Mouse (Mus musculus): Measurements from ENCODE around the gene Zmynd15.
"Not testable (repeated sequence)": the region's sequence is repeated elsewhere in the genome, so short reads cannot be mapped to it uniquely, and the experiment has no call there.

Gene Zmynd15

DNA sequence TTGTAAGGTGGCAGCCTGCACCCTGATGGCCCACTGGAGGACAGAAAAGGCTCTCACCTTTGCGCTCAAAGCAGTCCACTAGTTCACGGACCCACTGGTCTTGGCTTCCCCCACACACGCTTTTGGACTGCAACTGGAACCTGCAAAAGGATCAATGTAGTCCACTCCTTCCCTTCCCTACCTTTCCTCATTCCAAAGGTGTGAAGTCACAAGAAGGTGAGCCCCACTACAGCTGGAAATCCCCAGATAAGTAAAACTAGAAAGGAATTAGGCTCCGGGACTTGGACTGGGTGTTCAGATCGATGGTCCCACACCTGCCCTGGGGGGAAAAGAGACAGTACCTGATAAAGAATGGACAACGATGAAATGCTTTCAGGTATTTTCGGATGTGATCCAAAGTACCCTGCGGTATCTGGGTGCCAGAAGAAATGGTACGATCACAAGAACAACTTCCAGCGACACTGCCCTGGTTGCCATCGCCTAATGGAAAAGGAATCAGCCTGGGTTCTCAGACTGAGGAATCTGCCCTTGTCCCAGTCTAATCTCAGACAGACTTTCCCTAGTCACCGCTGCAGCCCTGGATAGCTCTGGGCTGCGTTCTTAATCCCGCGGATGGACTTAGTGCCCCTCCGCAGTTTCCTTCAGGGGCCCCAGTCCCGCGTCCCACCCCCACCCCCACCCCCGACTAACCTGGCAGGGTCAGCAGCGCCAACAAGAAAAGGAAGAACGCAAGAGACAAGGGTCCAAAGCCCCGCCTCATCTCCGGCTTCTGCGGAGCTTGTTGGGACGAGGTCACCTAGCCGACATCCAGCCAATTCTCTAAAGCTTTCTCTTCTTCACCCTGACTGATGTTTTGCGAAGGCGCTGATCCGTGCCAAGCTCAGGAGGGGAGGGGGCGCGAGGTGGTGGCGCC is at the start of gene Zmynd15:
Zmynd15 (plus strand) TSS at position 746 of the 913 bp plus-strand sequence.
- DNase-seq (ENCODE audit: low spot score in 2 of 2) = no peak

DNA sequence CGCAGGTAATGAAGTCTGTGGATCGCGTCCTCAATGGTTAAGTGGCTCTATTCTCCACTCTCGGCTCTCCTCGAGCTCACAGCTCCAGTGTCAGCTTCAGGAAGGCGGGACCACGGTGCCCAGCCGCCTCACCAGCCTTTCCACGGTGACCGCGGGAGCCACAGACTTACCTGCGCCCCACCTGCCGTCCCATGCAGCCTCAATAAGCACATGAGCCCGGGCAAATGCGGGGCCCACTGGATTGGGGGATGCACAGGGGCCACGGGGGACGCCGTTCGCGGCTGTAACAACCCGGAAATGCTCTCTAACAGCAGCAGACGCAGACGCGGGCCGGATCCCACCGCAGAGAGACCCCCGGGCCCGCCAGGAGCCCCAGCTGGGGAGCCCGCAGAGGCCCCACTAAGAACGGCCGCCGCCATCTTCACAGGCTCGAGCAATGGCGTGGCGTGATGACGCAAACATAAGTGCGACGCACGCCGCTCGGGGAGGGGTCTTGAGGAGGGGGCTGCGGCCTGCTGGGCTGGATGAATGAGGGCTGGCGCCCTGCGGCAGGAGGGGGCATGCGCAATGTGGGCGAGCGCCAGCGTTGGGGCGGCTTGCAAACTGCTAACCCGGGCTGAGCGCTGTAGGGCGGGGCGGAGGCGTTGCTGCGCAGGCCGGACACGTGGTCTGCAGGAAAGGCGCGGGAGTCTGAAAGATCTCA is 49.5 kb upstream of the Zmynd15 start, which contains the start of gene Pelp1:
Pelp1 (minus strand) TSS at position 438 of the 703 bp plus-strand sequence.
- DNase-seq (ENCODE audit: low spot score in 2 of 2) = peak; percentile 91 to 94

DNA sequence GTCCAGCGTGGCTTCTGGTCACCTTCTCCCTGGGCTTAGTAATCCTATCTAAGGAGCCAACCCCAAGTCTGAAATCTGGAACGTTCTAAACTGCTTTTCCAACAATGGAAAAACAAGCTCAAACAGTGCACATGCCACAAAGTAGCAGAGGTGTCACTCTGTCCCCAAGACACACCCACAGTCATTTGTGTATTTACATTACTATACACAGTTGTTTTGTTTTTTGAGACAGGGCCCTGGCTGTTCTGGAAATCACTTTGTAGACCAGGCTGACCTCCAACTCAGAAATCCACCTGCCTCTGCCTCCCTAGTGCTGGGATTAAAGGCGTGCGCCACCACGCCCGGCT is 49.0 kb upstream of the Zmynd15 start:
- DNase-seq (ENCODE audit: low spot score in 2 of 2) = no peak

DNA sequence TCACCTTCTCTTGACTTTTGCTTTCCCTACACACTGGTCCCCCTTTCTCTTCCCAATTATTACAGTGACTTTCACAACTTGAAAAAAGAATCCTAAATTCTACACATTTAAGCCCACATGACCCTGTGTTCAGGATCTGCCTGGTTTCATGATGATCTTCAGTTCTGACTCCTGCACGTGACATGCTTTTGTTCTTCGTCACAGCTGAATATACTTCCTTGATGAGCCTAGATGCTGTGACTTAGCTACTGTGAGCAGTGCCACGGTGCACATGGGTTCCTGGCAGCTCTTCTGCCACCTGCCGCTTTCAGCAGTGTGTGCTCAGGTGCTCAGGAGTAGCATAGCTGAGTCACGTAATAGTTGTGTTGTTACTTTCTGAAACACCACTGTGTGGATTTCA is 46.6 kb upstream of the Zmynd15 start:
- DNase-seq (ENCODE audit: low spot score in 2 of 2) = no peak

DNA sequence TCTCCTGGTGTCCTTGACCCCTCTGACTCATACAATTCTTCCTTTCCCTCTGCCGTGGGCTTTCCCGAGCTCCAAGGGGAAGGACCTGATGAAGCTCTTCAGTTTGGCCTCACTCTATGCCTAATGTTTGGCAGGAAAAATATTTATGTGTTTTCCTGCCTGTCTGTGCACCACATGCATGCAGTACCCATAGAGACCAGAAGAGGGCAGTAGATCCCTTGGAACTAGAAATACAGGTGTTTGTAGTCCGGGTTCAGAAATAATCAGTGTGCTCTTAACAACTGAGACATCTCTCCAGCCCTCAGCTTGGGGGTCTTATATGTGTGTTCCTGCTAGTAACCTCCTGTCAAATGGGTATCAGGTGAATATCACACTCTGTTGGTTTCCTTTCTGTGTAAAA is 45.3 kb upstream of the Zmynd15 start:
- DNase-seq (ENCODE audit: low spot score in 2 of 2) = peak; percentile 68 to 82

DNA sequence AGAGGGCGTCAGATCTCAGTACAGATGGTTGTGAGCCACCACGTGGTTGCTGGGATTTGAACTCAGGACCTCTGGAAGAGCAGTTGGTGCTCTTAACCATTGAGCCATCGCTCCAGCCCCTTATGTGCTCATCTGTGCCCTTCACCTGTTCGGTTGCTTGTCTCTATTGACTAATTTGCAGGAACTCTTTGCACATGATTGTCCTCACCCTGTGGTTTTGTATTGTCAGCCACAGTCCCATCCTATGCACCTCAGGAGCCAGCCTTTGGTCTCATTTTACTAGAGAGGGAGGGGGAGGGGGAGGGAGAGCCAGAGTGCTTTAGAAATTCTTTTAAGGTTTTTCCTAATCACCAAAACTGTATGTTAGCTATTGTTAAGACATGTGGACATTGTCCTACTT is 41.0 kb upstream of the Zmynd15 start:
- no peak for DNase-seq (ENCODE audit: low spot score in 2 of 2)

DNA sequence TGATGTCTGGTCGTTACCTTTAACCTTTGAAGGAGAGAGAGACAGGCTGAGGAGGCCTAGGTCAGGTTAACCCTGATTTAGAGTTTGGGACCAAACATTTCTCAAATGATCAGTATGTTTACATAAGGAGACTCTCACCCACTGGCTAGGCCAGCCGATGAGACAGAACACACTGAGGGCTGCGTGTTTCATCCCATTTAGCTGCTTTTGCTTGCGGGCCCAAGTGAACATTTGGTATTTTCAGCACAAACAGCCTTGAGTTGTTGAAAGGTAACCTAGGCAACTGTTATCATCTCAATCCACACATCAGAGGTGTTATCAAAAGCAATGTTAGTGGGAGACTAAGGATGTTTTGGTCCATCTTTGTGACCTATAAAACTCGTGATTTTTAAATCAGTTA is 39.7 kb upstream of the Zmynd15 start:
- DNase-seq (ENCODE audit: low spot score in 2 of 2) = no peak

DNA sequence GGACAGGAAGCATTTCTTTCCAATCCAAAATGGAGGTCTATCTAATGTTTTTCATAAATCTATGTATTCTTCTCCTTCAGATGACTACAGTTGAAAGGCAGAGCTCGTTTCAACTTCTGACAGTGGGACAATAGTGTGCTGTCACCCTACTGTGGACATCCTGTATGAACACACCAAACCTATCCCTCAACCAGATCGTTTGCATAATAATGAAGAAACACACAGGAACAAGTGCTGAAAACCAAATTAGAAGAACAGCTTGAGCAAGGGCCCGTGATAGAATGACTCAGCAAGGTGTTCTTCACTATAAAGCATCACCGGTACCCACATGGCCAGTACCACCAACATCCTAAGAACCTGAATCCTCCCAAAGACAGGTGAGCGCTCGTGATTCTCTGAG is 32.6 kb upstream of the Zmynd15 start:
- not testable (repeated sequence) for DNase-seq (ENCODE audit: low spot score in 2 of 2)

DNA sequence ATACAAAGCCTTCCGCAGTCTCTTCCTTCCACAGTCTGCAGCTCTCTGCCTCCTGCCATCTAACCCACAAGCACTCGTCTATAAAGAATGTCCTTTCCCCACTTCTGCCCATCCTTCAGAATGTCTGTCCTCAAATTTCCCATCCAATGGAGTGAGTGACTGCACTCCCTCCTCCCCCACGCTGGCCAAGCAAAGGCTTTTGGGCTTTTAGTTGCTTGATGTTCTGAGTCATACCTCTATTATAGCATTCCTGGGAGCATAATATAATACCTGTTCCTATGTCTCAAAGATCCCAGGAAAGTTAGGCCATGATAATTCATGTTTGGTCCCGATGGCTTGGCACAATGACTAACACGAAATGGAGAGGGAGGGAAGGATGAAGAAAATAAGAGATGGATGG is 27.7 kb upstream of the Zmynd15 start:
- DNase-seq (ENCODE audit: low spot score in 2 of 2) = no peak

DNA sequence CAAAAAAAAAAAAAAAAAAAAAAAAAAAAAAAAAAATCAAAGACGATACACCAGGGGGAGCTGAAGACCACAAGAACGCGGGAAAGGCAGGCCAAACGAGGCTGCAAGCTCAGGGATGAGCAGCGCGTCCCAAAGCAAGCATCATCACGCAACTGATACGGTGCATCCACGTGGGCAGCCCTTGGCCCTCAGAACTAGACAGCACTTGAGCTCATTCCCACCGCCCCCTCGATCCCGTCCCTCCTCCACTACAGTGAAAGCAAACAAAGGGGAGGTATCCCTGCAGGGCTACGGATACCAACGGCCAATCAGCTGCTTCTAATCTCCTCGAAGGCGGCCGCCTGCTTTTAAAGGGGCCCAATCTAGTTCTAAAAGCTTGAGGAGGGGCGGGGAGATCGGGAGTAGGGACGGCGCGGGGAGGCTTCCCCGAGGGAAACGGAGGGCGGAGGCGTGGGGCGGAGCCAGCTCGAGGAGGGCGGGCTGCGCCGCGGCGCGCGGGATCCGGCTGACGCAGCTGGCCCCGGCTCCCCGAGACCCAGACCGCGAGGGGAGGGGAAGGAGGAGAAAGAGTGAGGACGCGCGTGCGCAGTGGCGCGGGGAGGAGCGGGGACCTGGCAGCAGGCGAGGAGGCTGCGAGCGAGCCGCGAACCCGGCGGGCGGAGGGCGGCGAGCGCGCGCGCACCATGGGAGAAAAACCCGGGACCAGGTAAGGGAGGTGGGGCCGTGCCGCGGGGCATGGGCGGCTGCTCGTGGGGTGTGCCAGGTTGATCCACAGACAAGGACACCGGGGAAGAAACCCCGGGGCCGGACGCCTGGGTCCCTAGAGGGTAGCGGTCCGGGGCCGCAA is 27.0 kb upstream of the Zmynd15 start, which contains the start of gene Arrb2:
Arrb2 (plus strand) TSS at position 588 of the 847 bp plus-strand sequence.
- DNase-seq (ENCODE audit: low spot score in 2 of 2) = peak; percentile 97 to 98

DNA sequence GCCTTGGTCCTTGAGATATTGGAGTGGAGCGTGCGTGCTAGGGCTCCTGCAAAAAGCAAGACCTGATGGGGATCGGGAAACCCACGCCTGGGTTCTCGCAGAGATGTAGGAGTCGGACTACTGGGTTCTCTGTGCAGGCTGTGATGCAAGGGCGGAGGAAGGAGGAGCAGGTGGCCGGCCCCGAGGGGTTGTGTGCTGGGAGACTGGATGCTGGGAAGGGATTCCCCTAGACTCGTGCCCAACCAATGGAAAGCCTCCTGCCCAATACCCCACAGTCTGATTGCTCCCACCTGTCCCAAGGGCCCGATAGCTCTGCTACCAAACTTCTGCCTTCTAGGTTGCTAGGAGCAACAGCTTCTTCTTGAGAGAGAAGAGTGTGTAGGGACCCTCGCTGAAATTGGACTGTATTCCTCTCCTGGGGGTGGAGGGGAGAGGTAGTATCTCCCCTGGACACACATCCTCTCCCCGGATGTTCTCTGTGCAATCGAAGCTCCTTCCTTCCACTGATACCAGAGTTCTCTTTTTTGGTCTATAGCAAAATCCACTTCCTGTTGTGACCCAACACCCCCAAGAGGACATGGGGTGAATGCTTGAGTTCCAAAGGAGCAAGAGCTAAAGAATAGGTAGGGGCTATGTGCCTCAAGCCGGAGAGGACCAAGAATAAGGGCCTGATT is 26.2 kb upstream of the Zmynd15 start:
- no peak for DNase-seq (ENCODE audit: low spot score in 2 of 2)

DNA sequence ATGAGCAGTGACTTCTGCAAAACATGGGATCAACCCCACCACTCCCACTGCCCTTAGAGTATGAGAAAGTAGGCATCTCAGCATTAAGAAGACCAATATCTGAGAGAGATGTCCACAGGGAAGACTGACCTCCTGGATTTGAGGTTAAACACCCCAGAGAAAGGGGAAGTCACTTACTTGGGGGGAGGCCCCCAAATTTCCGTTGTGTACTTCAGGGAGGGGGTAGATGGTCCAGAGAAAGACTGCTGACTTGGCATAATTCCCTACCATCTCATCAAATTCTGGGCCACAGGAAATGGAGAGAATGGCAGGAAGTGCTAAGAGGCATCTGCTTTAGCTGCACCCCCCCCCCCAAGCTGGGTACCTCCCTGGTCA is 25.7 kb upstream of the Zmynd15 start:
- DNase-seq (ENCODE audit: low spot score in 2 of 2) = no peak

DNA sequence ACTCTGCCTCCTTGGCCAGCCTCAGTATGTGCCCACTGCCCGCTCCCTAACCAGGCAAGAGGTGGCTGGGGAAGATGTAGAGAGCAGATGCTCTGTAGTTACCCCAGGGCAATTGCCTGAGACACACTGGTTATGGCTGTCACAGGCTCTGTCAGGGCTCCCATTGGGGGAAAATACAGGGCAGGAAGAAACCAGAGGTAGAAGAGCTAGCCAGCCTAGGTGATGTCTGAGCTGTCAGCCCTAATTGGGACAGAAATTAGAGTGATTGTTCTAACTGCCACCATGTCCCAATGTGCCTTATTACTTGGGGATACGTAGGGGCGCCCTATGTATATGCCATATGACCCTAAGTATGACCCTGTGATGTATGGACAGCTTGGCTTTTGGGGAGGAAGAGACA is 25.3 kb upstream of the Zmynd15 start:
- no peak for DNase-seq (ENCODE audit: low spot score in 2 of 2)

DNA sequence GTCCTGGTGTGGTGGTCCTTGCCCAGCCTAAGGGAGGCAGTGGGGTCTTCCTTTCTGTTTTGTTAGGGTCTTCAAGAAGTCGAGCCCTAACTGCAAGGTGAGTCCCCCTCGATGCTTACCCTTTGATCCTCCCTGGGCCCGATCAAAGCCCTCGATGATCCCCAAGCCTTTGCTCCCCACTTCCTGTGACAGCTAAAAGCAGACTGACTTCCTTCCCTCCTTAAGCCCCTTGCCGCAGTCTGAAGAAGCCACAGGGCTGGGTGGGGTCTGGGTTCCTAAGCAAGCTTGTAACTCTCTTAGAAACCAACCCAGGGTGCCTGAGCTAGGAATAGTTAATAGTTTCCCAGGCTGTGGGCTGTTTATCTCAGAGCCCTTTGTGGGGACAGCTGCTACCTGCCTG is 23.8 kb upstream of the Zmynd15 start:
- no peak for DNase-seq (ENCODE audit: low spot score in 2 of 2)

DNA sequence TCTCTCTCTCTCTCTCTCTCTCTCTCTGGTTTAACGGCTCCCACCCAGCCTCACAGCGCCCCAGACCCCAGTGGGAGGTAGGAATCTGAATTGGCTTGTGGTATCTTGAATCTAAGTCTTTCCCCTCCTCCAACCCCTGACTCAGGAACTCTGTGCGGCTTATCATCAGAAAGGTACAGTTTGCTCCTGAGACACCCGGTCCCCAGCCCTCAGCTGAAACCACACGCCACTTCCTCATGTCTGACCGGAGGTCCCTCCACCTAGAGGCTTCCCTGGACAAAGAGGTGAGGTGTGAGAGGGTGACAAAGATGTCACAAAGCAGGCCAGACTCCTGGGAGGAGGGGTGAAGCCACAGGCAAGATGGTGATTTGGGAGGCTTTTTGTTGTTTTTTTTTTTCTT is 21.8 kb upstream of the Zmynd15 start:
- DNase-seq (ENCODE audit: low spot score in 2 of 2) = no peak

DNA sequence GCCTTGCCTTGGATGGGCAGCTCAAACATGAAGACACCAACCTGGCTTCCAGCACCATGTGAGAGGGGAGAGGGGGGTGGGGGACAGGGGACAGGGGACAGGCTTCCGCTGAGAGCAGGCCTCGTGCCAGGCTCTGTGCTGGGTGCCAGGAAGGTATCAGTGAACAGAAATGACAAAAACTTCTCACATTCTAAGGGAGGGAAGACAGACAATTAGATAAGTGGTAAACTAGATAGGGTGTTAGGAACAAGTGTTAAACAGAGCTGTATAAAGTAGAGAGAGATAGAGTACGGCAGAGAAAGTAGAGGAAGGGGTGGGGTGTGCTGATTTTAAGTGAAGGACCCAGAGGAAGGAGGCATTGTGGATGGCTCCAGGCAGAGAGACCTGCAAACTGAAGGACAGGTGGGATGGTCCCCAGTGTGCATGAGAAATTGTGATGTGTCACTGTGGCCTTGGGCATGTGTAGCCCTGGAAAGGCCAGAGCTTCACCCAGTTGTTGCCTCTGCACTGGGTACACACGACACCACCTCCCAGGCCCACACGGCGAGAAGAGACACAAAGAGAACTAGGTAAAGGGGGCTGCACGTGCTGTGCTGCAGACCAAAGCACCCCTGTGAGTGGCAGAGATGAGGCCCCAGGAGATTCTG is 20.4 kb upstream of the Zmynd15 start:
- DNase-seq (ENCODE audit: low spot score in 2 of 2) = no peak

DNA sequence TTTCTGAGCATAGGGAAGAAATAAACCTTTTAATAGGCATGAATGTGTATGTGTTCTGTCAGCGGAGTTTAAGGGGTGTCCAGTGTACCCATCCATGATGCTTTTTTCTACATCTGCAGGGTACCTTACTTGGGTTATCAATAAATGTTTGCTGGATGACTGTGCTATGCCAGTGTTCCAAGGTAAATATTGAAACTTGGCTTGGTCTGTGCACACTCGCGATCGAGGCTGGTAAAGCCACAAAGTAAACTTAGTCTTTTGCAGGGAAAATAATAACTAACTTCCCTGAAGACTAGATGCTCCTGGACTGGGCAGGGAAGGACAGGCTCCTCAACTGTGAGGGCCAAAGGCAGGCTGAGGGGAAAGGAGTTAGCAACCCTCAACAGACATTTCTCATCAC is 18.6 kb upstream of the Zmynd15 start:
- no peak for DNase-seq (ENCODE audit: low spot score in 2 of 2)

DNA sequence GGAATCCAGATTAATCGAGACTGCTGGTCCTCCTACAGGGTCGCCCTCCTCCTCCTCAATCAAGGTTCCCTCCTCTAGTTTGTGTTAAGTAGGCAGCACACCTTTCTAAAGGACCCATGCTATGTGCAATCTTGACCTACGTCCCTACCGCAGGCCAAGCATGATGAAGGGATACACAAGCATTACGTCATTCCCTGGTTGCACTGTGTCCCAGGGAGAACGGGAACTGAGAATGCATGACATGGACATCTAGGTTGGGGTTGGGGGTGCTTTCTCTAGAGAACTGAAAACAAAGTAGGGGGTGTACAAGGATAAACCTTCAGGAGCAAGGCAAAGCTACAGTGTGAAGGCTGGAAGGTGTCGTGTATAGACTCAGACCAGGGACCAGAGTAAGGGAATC is 17.4 kb upstream of the Zmynd15 start:
- no peak for DNase-seq (ENCODE audit: low spot score in 2 of 2)

DNA sequence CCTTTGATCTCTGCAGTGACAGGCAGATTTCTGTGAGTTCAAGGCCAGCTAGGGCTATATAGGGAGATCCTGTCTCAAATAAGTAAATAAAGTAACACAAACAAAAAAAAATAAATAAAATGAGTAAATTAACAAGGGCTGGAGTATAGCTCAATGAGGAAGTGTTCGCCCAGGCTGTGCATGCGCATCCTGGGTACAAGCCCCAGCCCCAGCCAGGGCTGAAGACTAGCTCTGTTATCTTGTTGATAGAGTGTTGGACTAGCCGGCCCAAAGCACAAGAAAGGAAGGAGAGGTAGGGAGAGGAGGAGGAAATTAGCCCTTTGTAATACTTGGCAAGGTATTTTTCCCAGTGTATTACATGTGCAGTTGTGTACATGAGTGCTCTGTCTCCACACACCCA is 15.3 kb upstream of the Zmynd15 start:
- DNase-seq (ENCODE audit: low spot score in 2 of 2) = no peak

DNA sequence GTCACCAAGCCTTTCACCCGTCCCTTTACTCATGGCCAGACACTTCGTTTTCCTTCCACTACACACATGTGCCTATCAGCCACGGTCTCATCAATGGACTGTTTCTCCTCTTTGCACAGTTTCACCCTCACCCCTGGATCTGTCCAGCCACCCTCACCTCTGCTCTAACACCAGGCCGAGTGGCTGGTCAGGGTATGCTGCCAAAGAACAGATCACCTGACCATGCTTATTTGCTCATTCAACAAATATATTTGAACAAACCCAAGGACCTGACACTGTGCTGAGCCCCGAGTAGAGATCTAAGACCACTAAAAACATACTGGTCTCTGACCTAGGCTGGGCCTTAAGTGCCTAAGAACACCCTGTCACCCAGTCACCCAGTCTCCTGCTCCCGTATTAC is 14.6 kb upstream of the Zmynd15 start:
- no peak for DNase-seq (ENCODE audit: low spot score in 2 of 2)

DNA sequence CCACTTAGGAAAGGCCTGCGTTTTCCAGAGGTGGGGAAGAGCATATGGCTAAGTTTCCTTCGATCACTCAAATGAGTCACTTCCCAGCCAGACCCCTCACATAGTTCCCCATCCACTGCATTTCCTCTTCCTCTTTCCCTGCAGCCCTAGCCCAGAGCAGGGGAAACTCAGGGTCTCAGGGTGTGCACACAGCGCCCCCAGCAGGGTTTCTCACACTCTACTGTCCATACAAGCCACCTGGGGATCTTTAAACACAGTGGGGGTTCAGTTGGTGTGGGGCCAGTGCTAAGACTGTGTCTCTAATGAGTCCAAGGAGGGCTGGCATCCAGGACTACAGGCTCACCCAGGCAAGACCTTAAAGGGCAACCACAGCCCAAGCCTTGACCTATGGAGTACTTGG is 12.5 kb upstream of the Zmynd15 start:
- no peak for DNase-seq (ENCODE audit: low spot score in 2 of 2)

Data from cerebellum, postnatal 4 days (tissue).